Comparison of ENCODE assay signal across 19 mouse cellular contexts in the genomic region with DNA sequence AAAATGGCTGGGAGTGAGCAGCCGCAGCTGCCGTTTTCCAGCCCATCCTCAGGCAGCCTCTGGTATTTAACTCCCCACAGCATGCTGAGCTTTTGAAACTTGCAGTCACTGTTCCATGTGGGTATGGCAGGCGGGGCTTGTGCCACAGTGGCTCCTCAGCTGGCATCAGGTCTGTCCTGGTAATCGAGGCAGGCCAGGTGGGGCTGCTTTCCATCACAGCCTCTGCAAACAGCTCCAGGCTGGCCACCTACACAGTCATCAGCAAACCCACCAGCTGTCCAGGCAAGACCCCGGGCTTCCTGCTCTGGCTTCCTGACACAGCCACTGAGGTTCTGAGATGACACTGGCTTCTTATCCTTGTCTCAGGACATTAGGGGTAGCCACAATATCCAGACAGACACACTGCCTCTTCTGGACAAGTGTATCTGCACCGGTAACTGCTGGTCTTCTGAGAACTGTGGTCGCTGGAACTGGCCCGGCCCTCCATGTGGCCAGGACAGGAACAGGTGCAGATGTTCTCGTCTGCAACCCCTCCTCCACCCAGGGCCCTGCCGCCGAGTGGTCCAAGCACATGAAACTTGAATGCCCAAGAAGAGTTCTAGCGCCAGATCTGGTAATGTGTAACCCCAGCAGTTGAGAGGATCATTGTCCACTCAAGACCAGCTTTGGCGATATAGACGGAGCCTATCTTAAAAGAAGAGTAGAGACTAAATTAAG. TPM values are rescaled to one million over a fixed set of nuclear protein-coding genes. Genes with fewer than 3 reads are reported as not detected.
A peak's percentile ranks its signal among the peaks of the same experiment; 100 is the strongest.
DNase-seq lines count a peak whose midpoint lies in the region; ATAC-seq lines count a peak whose summit lies in the region.
"Had no signal": no experiment of that assay in that cellular context is flagged by ENCODE, and none has a peak within 500 bp of the region (broad histone marks: within the 10 kb centered on the region; RNA-seq: fewer than 3 reads in every experiment).

No protein-coding gene starts in this region.

- H3K9me3 ChIP-seq in hindbrain, embryonic 10.5 days: no peaks in the 10 kb centered on the region
- H3K9me3 ChIP-seq in hindbrain, embryonic 12.5 days (replicated peaks): no peaks in the 10 kb centered on the region
- H3K9me3 ChIP-seq in lung, embryonic 15.5 days: no peaks in the 10 kb centered on the region
- H3K9me3 ChIP-seq in embryonic facial prominence, embryonic 15.5 days (replicated peaks): no peaks in the 10 kb centered on the region
- H3K9me3 ChIP-seq in stomach, embryonic 16.5 days (replicated peaks; ENCODE audit: control insufficient read depth, low read length): no peaks in the 10 kb centered on the region
- H3K9me3 ChIP-seq in forebrain, embryonic 16.5 days (ENCODE audit: control insufficient read depth, low read length): no peaks in the 10 kb centered on the region
- H3K9me3 ChIP-seq: forebrain, embryonic 12.5 days; liver, embryonic 15.5 days; midbrain, embryonic 15.5 days had no signal

- no peak overlapping the region for H3K4me2 ChIP-seq in hindbrain, embryonic 12.5 days (replicated peaks)
- no peak overlapping the region for H3K4me2 ChIP-seq in lung, embryonic 15.5 days
- H3K4me2 ChIP-seq in embryonic facial prominence, embryonic 15.5 days (replicated peaks): no peak overlapping the region; the same call in 1 of the 2 replicates
- no peak overlapping the region for H3K4me2 ChIP-seq in stomach, embryonic 16.5 days (ENCODE audit: low read depth, low read length)
- H3K4me2 ChIP-seq in forebrain, embryonic 16.5 days (ENCODE audit: low read length): no peak overlapping the region
- H3K4me2 ChIP-seq: forebrain, embryonic 12.5 days; liver, embryonic 15.5 days; midbrain, embryonic 15.5 days had no signal

- WGBS in hindbrain, embryonic 10.5 days: 75% methylated on average over 14 of the region's 14 CpGs
- WGBS in hindbrain, embryonic 12.5 days: 69% methylated on average over 14 of the region's 14 CpGs
- 58% methylated on average over 14 of the region's 14 CpGs for WGBS in lung, embryonic 15.5 days
- 55% methylated on average over 14 of the region's 14 CpGs for WGBS in embryonic facial prominence, embryonic 15.5 days
- 61% methylated on average over 14 of the region's 14 CpGs for WGBS in stomach, embryonic 16.5 days
- 67% methylated on average over 14 of the region's 14 CpGs for WGBS in forebrain, embryonic 16.5 days

- peaks cover 17% of the 10 kb centered on the region for H3K27me3 ChIP-seq in hindbrain, embryonic 10.5 days (ENCODE audit: insufficient read depth, poor library complexity, severe bottlenecking)
- 0 out of 2 replicates have a peak, but pooled peaks cover 2% of the 10 kb centered on the region for H3K27me3 ChIP-seq in hindbrain, embryonic 12.5 days
- H3K27me3 ChIP-seq in lung, embryonic 15.5 days: no peaks in the 10 kb centered on the region
- H3K27me3 ChIP-seq in embryonic facial prominence, embryonic 15.5 days: no peaks in the 10 kb centered on the region
- no peaks in the 10 kb centered on the region for H3K27me3 ChIP-seq in stomach, embryonic 16.5 days (ENCODE audit: control insufficient read depth, insufficient read depth, low read length)
- H3K27me3 ChIP-seq in forebrain, embryonic 16.5 days (replicated peaks; ENCODE audit: control insufficient read depth, insufficient read depth, low read length): no peaks in the 10 kb centered on the region

- no peak overlapping the region for H3K9ac ChIP-seq in hindbrain, embryonic 12.5 days
- no peak overlapping the region for H3K9ac ChIP-seq in lung, embryonic 15.5 days
- no peak overlapping the region for H3K9ac ChIP-seq in embryonic facial prominence, embryonic 15.5 days
- H3K9ac ChIP-seq in stomach, embryonic 16.5 days (ENCODE audit: low read length): 0 out of 2 replicates have a peak overlapping the region, but pooled peaks have one; percentile 8
- H3K9ac ChIP-seq in forebrain, embryonic 16.5 days (replicated peaks; ENCODE audit: low read depth, low read length): no peak overlapping the region
- H3K9ac ChIP-seq: forebrain, embryonic 12.5 days; liver, embryonic 15.5 days; midbrain, embryonic 15.5 days had no signal

- H3K36me3 ChIP-seq in hindbrain, embryonic 10.5 days: no peaks in the 10 kb centered on the region
- no peaks in the 10 kb centered on the region for H3K36me3 ChIP-seq in hindbrain, embryonic 12.5 days
- no peaks in the 10 kb centered on the region for H3K36me3 ChIP-seq in lung, embryonic 15.5 days
- H3K36me3 ChIP-seq in embryonic facial prominence, embryonic 15.5 days: no peaks in the 10 kb centered on the region
- H3K36me3 ChIP-seq in stomach, embryonic 16.5 days (ENCODE audit: control insufficient read depth, insufficient read depth, low read length): no peaks in the 10 kb centered on the region
- no peaks in the 10 kb centered on the region for H3K36me3 ChIP-seq in forebrain, embryonic 16.5 days (ENCODE audit: control insufficient read depth, insufficient read depth)
- H3K36me3 ChIP-seq: forebrain, embryonic 12.5 days; G1E; liver, embryonic 15.5 days; midbrain, embryonic 15.5 days had no signal

- DNase-seq in hindbrain, embryonic 10.5 days (ENCODE audit: low spot score): no peak
- no peak for DNase-seq in lung, postnatal 25 days (ENCODE audit: low spot score)
- DNase-seq in adrenal gland, postnatal 25 days: no peak
- DNase-seq: adrenal gland, adult 8-10 months; cerebellum, adult 9-11 months; heart, postnatal 10 days; lung, postnatal 4 days; right cerebral cortex, postnatal 14 days had no signal

- peaks cover 68% of the 10 kb centered on the region for H3K4me1 ChIP-seq in hindbrain, embryonic 10.5 days (replicated peaks)
- H3K4me1 ChIP-seq in hindbrain, embryonic 12.5 days: peaks cover 49% of the 10 kb centered on the region
- H3K4me1 ChIP-seq in lung, embryonic 15.5 days: peaks cover 65% of the 10 kb centered on the region
- H3K4me1 ChIP-seq in embryonic facial prominence, embryonic 15.5 days: peaks cover 76% of the 10 kb centered on the region
- H3K4me1 ChIP-seq in stomach, embryonic 16.5 days (ENCODE audit: control insufficient read depth, insufficient read depth, low read length): peaks cover 57% of the 10 kb centered on the region
- H3K4me1 ChIP-seq in forebrain, embryonic 16.5 days (replicated peaks; ENCODE audit: control insufficient read depth, insufficient read depth, low read length): peaks cover 31% of the 10 kb centered on the region

- no peak overlapping the region for H3K4me3 ChIP-seq in hindbrain, embryonic 10.5 days
- H3K4me3 ChIP-seq in hindbrain, embryonic 12.5 days: no peak overlapping the region
- no peak overlapping the region for H3K4me3 ChIP-seq in lung, embryonic 15.5 days
- no peak overlapping the region for H3K4me3 ChIP-seq in embryonic facial prominence, embryonic 15.5 days (replicated peaks)
- no peak overlapping the region for H3K4me3 ChIP-seq in stomach, embryonic 16.5 days (replicated peaks; ENCODE audit: low read length)
- H3K4me3 ChIP-seq in forebrain, embryonic 16.5 days (replicated peaks; ENCODE audit: low read length): no peak overlapping the region
- H3K4me3 ChIP-seq: forebrain, embryonic 12.5 days; liver, embryonic 15.5 days; midbrain, embryonic 15.5 days had no signal

- 0 out of 2 replicates have a peak overlapping the region, but pooled peaks have one; percentile 17 for H3K27ac ChIP-seq in hindbrain, embryonic 10.5 days
- no peak overlapping the region for H3K27ac ChIP-seq in hindbrain, embryonic 12.5 days
- H3K27ac ChIP-seq in lung, embryonic 15.5 days: peak overlapping the region; percentile 30; the same call in 1 of the 2 replicates
- H3K27ac ChIP-seq in embryonic facial prominence, embryonic 15.5 days (replicated peaks): peak overlapping the region; percentile 78
- H3K27ac ChIP-seq in stomach, embryonic 16.5 days (ENCODE audit: low read length): 0 out of 2 replicates have a peak overlapping the region, but pooled peaks have one; percentile 31
- H3K27ac ChIP-seq in forebrain, embryonic 16.5 days (ENCODE audit: low read length): no peak overlapping the region
- H3K27ac ChIP-seq: forebrain, embryonic 12.5 days; kidney, postnatal 0 days; liver, embryonic 15.5 days; midbrain, embryonic 15.5 days had no signal

- no peak for ATAC-seq in hindbrain, embryonic 12.5 days (ENCODE audit: low FRiP score)
- no peak for ATAC-seq in lung, embryonic 15.5 days (ENCODE audit: borderline replicate concordance, extremely low read depth, low FRiP score, low TSS enrichment)
- no peak for ATAC-seq in embryonic facial prominence, embryonic 15.5 days (ENCODE audit: insufficient number of reproducible peaks, low FRiP score, low TSS enrichment, low read depth)
- ATAC-seq in stomach, embryonic 16.5 days (ENCODE audit: insufficient read depth, low FRiP score): no peak
- ATAC-seq in forebrain, embryonic 16.5 days: no peak
- ATAC-seq: hindbrain, embryonic 16.5 days; midbrain, embryonic 15.5 days had no signal

RNA-seq across cellular contexts. Expression of gene Morn1, which starts 59.9 kb away (rescaled TPM):
- 4.4 and 6.0 TPM in 2 replicates for polyA plus RNA-seq in hindbrain, embryonic 10.5 days (2016; fragmentation: Nextera tagmentation; extraction: Ambion mirVana)
- polyA plus RNA-seq in hindbrain, embryonic 12.5 days (2016; fragmentation: Nextera tagmentation; extraction: Ambion mirVana): 7.7 and 8.0 TPM in 2 replicates
- 5.9 and 7.7 TPM in 2 replicates for polyA plus RNA-seq in lung, embryonic 15.5 days (2015; fragmentation: Nextera tagmentation; extraction: Ambion mirVana)
- polyA plus RNA-seq in embryonic facial prominence, embryonic 15.5 days (2015; fragmentation: Nextera tagmentation; extraction: Ambion mirVana): 7.7 and 8.7 TPM in 2 replicates
- polyA plus RNA-seq in stomach, embryonic 16.5 days (2015; fragmentation: Nextera tagmentation; extraction: Ambion mirVana): 4.8 and 6.1 TPM in 2 replicates
- 6.0 and 10.7 TPM in 2 replicates for polyA plus RNA-seq in forebrain, embryonic 16.5 days (2015; fragmentation: Nextera tagmentation; extraction: Ambion mirVana)
- 9.9 and 10.7 TPM in 2 replicates for total RNA-seq in adrenal gland, postnatal 25 days (2021)

Comparison
In these comparisons a context has a peak if more than half of its experiments do, and no peak if none do; other contexts are left out.
1. H3K27ac ChIP-seq: peak in hindbrain, embryonic 10.5 days (single experiment), lung, embryonic 15.5 days (single experiment), embryonic facial prominence, embryonic 15.5 days (single experiment) and stomach, embryonic 16.5 days (single experiment); none in hindbrain, embryonic 12.5 days (single experiment) and forebrain, embryonic 16.5 days (single experiment).